Mouse (Mus musculus) testis, postnatal 14 days (tissue): ENCODE measurements around the gene Tmem200b.

Experiments used
- DNase-seq: peaks from one replicate; pipeline ENCODE4 v3.0.0; 2021; ENCODE audit warnings: low spot score

Tmem200b gene

GRCm38 (mm10) chr4:131921461-131922346, at the start of gene Tmem200b:
Gene Tmem200b, plus strand, starts transcription at chr4:131921771.
- DNase-seq = peak; percentile 37

GRCm38 (mm10) chr4:131872672-131873292, 48.8 kb upstream of the Tmem200b start:
- DNase-seq = no peak

DNA sequence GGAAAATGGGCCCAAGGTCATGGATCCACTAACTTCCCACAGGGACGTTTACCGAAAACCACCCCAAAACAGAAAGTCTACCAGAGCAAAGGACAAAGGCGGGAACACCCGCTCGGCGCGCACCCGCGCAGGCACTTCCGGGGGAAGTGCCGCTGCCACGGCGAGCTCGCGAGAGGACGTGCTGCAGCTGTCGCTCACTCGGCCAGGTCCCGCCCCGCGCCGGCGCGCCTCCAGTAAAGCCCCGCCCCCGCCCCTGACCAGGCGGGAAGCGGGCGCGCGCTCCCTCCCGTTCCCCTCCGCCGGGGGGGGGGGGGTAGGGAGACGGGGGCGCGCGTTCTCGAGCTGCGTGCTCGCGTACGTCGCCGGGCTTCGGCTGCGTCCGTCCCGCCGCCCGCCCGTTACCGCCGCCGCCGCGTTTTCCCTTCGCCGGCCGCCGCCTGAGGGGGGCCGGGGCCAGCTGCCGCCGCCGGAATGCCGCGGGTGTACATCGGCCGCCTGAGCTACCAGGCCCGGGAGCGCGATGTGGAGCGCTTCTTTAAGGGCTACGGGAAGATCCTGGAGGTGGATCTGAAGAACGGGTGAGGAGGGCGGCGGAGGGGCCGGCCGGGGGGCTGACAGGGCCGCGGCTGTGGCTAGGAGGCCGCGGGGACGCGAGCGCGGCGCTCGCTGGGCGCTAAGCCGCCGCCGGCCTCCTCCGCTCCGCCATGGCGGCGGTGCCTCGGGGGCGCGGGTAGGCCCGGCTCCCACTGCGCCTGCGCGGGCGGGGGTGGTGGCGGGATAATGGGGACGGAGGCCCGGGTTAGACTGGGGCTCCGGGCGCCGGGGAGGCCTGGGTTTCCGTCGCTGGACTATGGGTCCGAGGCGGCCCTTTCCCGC, 48.0 kb upstream of the Tmem200b start, which contains the start of gene Srsf4:
Gene Srsf4, plus strand, starts transcription at position 325 of the 876 bp plus-strand sequence.
- peak; percentile 95 for DNase-seq

DNA sequence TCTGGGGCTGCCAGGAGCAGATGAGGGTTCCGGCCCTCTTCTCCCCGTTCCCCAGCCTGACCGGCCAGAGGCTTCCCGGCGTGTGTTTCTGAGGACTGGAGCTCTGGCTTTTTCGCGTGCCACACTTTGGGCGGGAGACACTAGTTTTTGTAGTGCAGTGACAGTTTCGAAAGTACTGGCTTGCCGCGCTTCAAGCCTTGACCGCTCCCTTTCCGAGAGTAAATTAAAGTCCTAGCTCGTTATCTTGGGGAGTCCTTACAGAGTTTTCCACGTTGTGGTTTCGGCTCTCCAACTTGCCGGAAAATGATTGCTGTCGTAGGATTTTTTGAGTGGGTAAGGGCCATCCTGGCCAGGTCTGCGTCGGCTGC, 47.4 kb upstream of the Tmem200b start:
- DNase-seq = no peak

GRCm38 (mm10) chr4:131874567-131874966, 47.0 kb upstream of the Tmem200b start:
- DNase-seq = no peak

- DNase-seq = no peak
Observed at GRCm38 (mm10) chr4:131875242-131875641, 46.3 kb upstream of the Tmem200b start.

- no peak for DNase-seq
Observed at GRCm38 (mm10) chr4:131876836-131877235, 44.7 kb upstream of the Tmem200b start.

- no peak for DNase-seq
Observed at GRCm38 (mm10) chr4:131879692-131880091, 41.9 kb upstream of the Tmem200b start.

- no peak for DNase-seq
Observed at GRCm38 (mm10) chr4:131881306-131881705, 40.3 kb upstream of the Tmem200b start.

- DNase-seq = no peak
Observed at GRCm38 (mm10) chr4:131883571-131883970, 38.0 kb upstream of the Tmem200b start.

GRCm38 (mm10) chr4:131885376-131885775, 36.2 kb upstream of the Tmem200b start:
- no peak for DNase-seq

DNA sequence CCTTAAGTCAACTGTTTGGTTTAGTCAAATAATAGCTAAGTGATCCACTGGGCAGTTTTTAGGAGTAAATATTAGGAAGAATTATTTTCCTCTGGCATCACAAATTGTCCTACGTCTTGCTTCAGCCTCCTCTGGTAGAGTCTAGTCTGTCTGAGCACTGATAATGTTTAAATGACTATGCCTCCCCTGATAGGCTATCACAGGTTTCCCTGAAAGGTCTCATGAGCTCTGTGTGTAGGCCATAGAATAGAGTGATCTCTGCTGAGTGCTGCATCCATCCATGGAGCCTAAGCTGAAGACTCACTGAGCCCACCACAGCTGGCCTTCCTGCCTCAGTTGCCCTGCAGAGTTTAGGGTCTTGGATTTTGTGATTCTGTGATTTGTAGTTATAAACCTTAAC, 33.0 kb upstream of the Tmem200b start:
- DNase-seq = no peak

DNA sequence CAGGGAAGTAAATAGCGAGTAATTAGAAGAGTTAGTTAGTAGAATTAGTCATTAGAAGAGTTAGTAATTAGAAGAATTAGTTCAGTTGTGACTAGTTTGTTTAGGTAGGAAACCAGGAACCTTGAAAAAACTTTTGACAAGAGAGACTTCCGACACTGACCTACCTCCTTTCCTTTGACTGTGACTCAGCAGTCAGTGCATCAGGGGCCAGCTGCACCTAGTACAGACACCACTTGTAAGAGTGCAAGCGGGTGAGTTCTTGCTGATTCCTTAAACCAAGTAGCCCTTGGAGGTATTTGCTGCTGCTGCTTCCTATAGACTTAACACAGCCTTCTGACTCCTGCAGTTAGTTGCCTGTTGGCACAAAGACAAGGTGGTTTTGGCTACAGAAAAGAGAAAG, 30.9 kb upstream of the Tmem200b start:
- DNase-seq = no peak

DNA sequence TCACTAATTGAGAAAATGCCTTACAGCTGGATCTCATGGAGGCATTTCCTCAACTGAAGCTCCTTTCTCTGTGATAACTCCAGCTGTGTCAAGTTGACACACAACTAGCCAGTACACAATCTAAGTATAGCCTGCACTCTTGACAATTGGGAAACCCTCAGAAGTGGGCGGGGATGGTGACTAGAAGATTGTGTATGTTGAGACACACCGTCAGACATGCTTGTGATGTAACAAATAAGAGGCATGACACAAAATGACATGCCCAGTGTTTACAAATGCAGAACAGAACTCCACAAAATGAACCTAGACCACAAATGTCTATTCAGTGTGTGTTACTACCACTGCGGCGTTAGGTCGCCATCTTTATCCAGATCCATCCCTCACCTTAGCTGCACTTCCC, 24.5 kb upstream of the Tmem200b start:
- no peak for DNase-seq

- DNase-seq = no peak
Observed at GRCm38 (mm10) chr4:131897787-131898186, 23.8 kb upstream of the Tmem200b start.

DNA sequence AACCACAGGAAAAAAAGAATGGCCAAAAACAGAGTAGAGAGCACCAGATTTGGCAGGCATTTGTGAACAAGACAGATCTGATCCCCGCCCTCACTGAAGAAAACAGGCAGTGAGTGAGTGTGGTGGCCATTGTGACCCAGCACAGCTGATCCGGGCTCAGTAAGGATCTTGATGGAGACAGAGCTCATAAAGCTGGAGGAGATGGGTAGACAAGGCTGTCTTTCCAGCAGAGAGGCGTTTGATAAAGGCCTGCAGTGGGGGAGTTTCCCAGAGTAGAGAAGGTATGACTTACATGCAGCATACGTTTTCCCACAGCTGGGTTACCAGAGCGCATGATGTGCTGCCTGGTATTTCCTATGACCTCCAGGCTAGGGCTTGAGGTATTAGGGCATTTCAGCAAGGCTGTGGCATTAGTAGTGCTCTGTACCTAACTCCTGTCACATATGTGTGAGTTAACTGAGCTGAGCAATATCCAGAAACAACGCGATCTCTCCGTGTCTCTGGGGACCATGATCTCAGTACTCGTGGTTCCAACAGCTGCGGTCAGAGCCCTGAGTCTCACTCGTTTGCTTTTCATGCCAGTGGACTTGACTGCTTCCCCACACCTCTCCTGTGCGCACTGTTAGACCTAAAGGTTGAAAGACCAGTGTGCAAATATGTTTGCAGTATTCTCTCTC, 22.9 kb upstream of the Tmem200b start:
- DNase-seq = no peak

DNA sequence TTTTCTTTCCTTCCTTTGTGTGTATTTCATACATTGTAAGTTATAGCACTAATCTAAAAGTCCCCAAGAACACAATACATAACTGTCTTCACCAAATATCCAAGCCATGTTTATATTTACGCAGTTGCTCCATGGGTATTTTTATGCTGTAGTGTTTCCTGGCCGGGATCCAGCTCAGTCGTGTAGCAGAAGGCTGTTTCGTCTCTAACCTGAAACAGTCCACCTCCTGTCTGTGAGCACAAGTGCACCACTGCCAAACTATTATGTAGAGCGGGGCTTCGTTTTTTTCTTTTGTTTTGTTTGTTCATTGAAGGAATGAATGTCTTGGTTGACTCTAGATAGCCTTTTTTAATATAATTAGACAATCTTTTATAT, 22.4 kb upstream of the Tmem200b start:
- no peak for DNase-seq

DNA sequence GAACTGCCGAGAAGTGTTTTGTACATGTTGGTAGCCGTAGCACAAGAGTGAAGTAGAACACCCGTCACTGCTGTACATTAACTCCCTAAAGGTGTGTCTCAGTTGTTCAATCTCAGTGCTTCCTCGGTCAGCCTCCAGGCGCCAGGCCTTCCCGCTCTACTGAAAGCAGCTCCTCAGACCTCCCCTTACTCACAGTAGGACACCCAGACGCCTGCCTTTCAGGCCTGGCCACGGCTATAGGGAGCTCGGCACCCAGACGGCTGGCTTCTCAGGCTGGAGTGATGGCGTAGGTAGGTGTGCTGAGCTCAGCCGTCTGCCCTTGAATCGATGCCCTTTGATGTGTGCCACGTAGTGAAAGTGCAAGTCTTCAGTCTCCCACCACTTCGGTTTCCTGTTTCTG, 20.5 kb upstream of the Tmem200b start:
- no peak for DNase-seq

GRCm38 (mm10) chr4:131904478-131904877, 17.1 kb upstream of the Tmem200b start:
- DNase-seq = no peak

DNA sequence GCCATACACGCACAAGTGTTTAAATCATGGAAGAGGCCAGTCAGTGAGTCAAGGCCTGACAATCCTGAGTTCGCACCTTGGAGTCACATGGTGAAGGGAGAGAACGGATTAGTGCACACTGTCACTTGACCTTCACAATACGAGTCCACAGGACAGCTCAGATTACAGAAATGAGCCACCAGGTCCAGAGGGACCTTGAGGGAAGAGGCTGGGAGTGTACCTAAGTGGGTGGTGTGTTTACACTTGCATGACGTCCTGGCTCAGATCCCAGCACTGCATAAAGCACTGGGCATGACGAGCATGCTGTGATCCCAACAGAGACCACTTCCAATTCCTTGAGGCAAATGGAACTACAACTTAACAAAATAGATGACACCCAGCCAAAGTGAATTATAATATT, 15.1 kb upstream of the Tmem200b start:
- DNase-seq = no peak

DNA sequence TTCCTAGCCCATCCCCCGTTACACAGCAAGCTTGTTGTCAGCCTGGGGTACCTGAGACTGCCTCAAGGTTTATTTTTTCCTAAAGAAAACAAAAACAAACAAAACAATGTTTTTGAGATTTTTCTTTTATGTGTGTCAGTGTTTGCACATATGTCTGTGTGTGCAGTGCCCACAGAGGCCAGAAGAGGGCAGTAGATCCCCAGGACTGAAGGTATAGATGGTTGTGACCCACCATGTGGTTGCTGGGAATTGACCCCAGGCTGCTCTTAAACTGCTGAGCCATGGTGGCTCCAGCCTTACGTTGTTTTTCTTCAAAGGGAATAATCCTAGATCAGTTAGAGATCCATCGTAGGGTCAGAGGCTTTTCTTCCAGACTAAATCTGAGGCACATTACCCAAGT, 13.7 kb upstream of the Tmem200b start:
- no peak for DNase-seq
